ENCODE assay signal across 10 mouse cellular contexts in genomic region chr9:41153050-41153449, GRCm38 (mm10). TPM values are rescaled to one million over a fixed set of nuclear protein-coding genes. Genes with fewer than 3 reads are reported as not detected.
DNase-seq lines count a peak whose midpoint lies in the region; ATAC-seq lines count a peak whose summit lies in the region.
"Had no signal": no experiment of that assay in that cellular context is flagged by ENCODE, and none has a peak within 500 bp of the region (broad histone marks: within the 10 kb centered on the region; RNA-seq: fewer than 3 reads in every experiment).

No protein-coding gene starts in this region.

- peaks cover 8% of the 10 kb centered on the region; the same call in 1 of the 2 replicates for H3K27me3 ChIP-seq in heart, embryonic 13.5 days (replicated peaks)

- peak overlapping the region; percentile 79 for H3K27ac ChIP-seq in heart, embryonic 13.5 days (replicated peaks)
- peak overlapping the region; percentile 96 for H3K27ac ChIP-seq in macrophage
- H3K27ac ChIP-seq: hindbrain, embryonic 10.5 days had no signal

- H3K4me2 ChIP-seq in heart, embryonic 13.5 days = peak overlapping the region; percentile 24; the same call in 1 of the 2 replicates

- 22% methylated on average over 5 of the region's 5 CpGs for WGBS in heart, embryonic 13.5 days
- WGBS in macrophage (ENCODE audit: missing documents) = 3% methylated on average over 5 of the region's 5 CpGs

- peaks cover 62% of the 10 kb centered on the region for H3K4me1 ChIP-seq in heart, embryonic 13.5 days

- no peak for ATAC-seq in heart, embryonic 13.5 days (ENCODE audit: extremely low read depth, insufficient number of reproducible peaks, low FRiP score, low TSS enrichment)
- no peak for ATAC-seq in inflammation-experienced regulatory T-cells, adult 6 months

- H3K79me2 ChIP-seq in macrophage (ENCODE audit: inconsistent target) = peaks cover 87% of the 10 kb centered on the region

- H3K4me3 ChIP-seq in heart, embryonic 13.5 days = no peak overlapping the region
- no peak overlapping the region for H3K4me3 ChIP-seq in macrophage (ENCODE audit: inconsistent target)
- H3K4me3 ChIP-seq: hindbrain, embryonic 10.5 days had no signal

- peak overlapping the region; percentile 61 for H3K9ac ChIP-seq in heart, embryonic 13.5 days

- H3K9me3 ChIP-seq in heart, embryonic 13.5 days = no peaks in the 10 kb centered on the region
- H3K9me3 ChIP-seq: hindbrain, embryonic 10.5 days had no signal

- intact Hi-C loops in heart, postnatal 36 days (cut with DNase I) = no loop called here

- no peaks in the 10 kb centered on the region for H3K36me3 ChIP-seq in heart, embryonic 13.5 days
- H3K36me3 ChIP-seq in macrophage (ENCODE audit: inconsistent target) = no peaks in the 10 kb centered on the region
- H3K36me3 ChIP-seq: hindbrain, embryonic 10.5 days had no signal

- DNase-seq in heart, postnatal 36 days = no peak
- DNase-seq in T-cell, adult 2 months (ENCODE audit: low spot score) = peak; percentile 38
- DNase-seq in induced T-regulatory cell, adult 2 months (ENCODE audit: low read depth) = peak; percentile 47
- DNase-seq in right cerebral cortex, postnatal 14 days = no peak
- DNase-seq in thymus, postnatal 36 days = no peak
- DNase-seq: thymus, postnatal 25 days had no signal

RNA-seq across cellular contexts. Expression of gene Ubash3b, which starts 8.4 kb away (rescaled TPM):
- 8.5 and 9.3 TPM in 2 replicates for polyA plus RNA-seq in heart, embryonic 13.5 days (2015; fragmentation: Nextera tagmentation; extraction: Ambion mirVana)
- under 1 TPM; 0.72 to 0.81 TPM for total RNA-seq in heart, postnatal 36 days (2021)
- total RNA-seq in macrophage (2018; cell fraction: chromatin; rRNA removed) = 10 to 100 TPM; 11.3 to 61.6 (median 22.4) TPM
- total RNA-seq in macrophage (2018; cell fraction: cytosol; rRNA removed) = 10 to 100 TPM; 10.5 to 20.6 (median 14.8) TPM
- 10 to 100 TPM; 11.8 to 66.8 (median 19.8) TPM for total RNA-seq in macrophage (2018; cell fraction: nucleus; rRNA removed)
- polyA plus RNA-seq in macrophage (2018) = 7.7 to 26.7 TPM (median 10.3 TPM) in 3 replicates
- 10 to 100 TPM; 18.8 to 20.6 (median 20.2) TPM for polyA plus RNA-seq in inflammation-experienced regulatory T-cells, adult 6 months (2017; shearing (Covaris generic))

Comparison
In these comparisons a context has a peak if more than half of its experiments do, and no peak if none do; other contexts are left out.
1. DNase-seq: peak in T-cell, adult 2 months (single experiment) and induced T-regulatory cell, adult 2 months (single experiment); none in heart, postnatal 36 days (0 of 2), right cerebral cortex, postnatal 14 days (single experiment) and thymus, postnatal 36 days (0 of 2).